ENCODE assay signal across 24 mouse cellular contexts in genomic region chr5:144678815-144679750, GRCm38 (mm10).
"Had no signal": no experiment of that assay in that cellular context is flagged by ENCODE, and none has a peak within 500 bp of the region (broad histone marks: within the 10 kb centered on the region; RNA-seq: fewer than 3 reads in every experiment).

No protein-coding gene starts in this region.

- H3K27ac ChIP-seq: heart, embryonic 10.5 days; hindbrain, embryonic 13.5 days; hindbrain, embryonic 15.5 days; hindbrain, postnatal 0 days; kidney, embryonic 15.5 days; kidney, postnatal 0 days; limb, embryonic 13.5 days; limb, embryonic 15.5 days; liver, embryonic 12.5 days; liver, embryonic 14.5 days had no signal

- H3K27me3 ChIP-seq: heart, embryonic 12.5 days; hindbrain, embryonic 13.5 days; hindbrain, embryonic 15.5 days; kidney, embryonic 15.5 days; limb, embryonic 13.5 days; limb, embryonic 15.5 days; liver, embryonic 12.5 days had no signal

- H3K9ac ChIP-seq: heart, embryonic 12.5 days; hindbrain, embryonic 13.5 days; hindbrain, embryonic 15.5 days; kidney, embryonic 15.5 days; limb, embryonic 13.5 days; limb, embryonic 15.5 days; liver, embryonic 12.5 days; liver, embryonic 14.5 days had no signal

- H3K36me3 ChIP-seq: heart, embryonic 10.5 days; heart, embryonic 12.5 days; hindbrain, embryonic 13.5 days; hindbrain, embryonic 15.5 days; kidney, embryonic 15.5 days; limb, embryonic 13.5 days; limb, embryonic 15.5 days; liver, embryonic 12.5 days had no signal

- H3K9me3 ChIP-seq: heart, embryonic 10.5 days; heart, embryonic 12.5 days; hindbrain, embryonic 13.5 days; hindbrain, embryonic 15.5 days; kidney, embryonic 15.5 days; limb, embryonic 13.5 days; limb, embryonic 15.5 days; liver, embryonic 12.5 days had no signal

- DNase-seq: gastrocnemius, postnatal 14 days; gastrocnemius, postnatal 36 days; heart, adult 18-20 months; heart, postnatal 10 days; heart, postnatal 36 days; kidney, adult 11 months; kidney, adult 8-10 months; kidney, postnatal 14 days; kidney, postnatal 36 days; layer of hippocampus, adult 9-11 months; layer of hippocampus, postnatal 36 days; left cerebral cortex, postnatal 4 days; lung, adult 18-20 months had no signal

- H3K4me3 ChIP-seq: heart, embryonic 10.5 days; heart, embryonic 12.5 days; hindbrain, embryonic 13.5 days; hindbrain, embryonic 15.5 days; kidney, embryonic 15.5 days; limb, embryonic 13.5 days; limb, embryonic 15.5 days; liver, embryonic 12.5 days had no signal

- H3K4me1 ChIP-seq: heart, embryonic 10.5 days; heart, embryonic 12.5 days; hindbrain, embryonic 13.5 days; hindbrain, embryonic 15.5 days; kidney, embryonic 15.5 days; limb, embryonic 13.5 days; limb, embryonic 15.5 days; liver, embryonic 12.5 days had no signal
